Mouse (Mus musculus) megakaryocyte, embryonic 14.5 days (primary cell): ENCODE measurements around the gene Rnf111. TPM values are rescaled to one million over a fixed set of nuclear protein-coding genes. Genes with fewer than 3 reads are reported as not detected.

Experiments used
- H3K27me3 ChIP-seq: replicated peaks from 2 replicates; pipeline ENCODE3; 2012; ENCODE audit warnings: inconsistent platforms
- H3K36me3 ChIP-seq: replicated peaks from 2 replicates; pipeline ENCODE3; 2012; ENCODE audit warnings: low read length, inconsistent platforms, mixed read lengths
- H3K4me1 ChIP-seq: 2 replicates; pipeline ENCODE4 v1.6.1; 2012; ENCODE audit warnings: inconsistent platforms
- H3K4me3 ChIP-seq: replicated peaks from 2 replicates; pipeline ENCODE3; 2012; ENCODE audit warnings: moderate library complexity, mild to moderate bottlenecking, inconsistent platforms
- H3K9me3 ChIP-seq: 2 replicates; pipeline ENCODE4 v1.6.1; 2012; ENCODE audit warnings: inconsistent platforms
- FLI1 ChIP-seq: IDR thresholded peaks from 2 replicates; pipeline ENCODE4 v1.6.1; 2012; ENCODE audit warnings: low read length, inconsistent platforms, mixed read lengths
- GATA1 ChIP-seq: IDR thresholded peaks from 3 replicates; pipeline ENCODE4 v1.6.1; 2012; ENCODE audit warnings: mixed read lengths, low read length, inconsistent platforms, borderline replicate concordance
- polyA plus RNA-seq: library from polyadenylated mRNA; stranded (reverse); fragments of >175 nt; gene quantifications from 2 replicates; pipeline ENCODE4 v1.2.3, GENCODE M21; 2012; ENCODE audit warnings: low replicate concordance; ENCODE audit not compliant: insufficient read depth

Gene Rnf111
- polyA plus RNA-seq, 1 experiment, result 1.2 TPM

DNA sequence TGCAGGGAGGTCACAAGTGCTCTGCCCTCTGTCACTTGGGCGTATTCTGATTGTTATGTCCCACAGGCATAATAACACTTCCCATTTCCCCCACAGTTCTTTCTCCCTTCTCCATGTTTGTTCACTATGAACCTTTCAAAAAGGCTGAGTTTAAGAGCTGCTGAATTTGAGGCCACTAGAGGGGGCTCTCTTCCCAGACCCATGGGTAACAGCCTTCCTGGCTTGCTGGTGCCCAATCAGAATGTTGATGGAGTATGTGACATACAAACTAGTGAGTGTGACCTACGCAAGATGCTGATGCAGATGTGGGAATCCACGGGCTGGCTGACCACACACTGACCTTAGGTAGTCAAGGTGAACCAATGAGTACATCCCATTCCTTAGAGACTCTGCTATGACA, 94.7 kb downstream of the Rnf111 start:
- Histone ChIP-seq H3K27me3 (peaks cover 2% of the 10 kb centered on the region), H3K4me3 (no peak overlapping the region), H3K4me1 (no peaks in the 10 kb centered on the region), H3K36me3 (peaks cover 80% of the 10 kb centered on the region), H3K9me3 (no peaks in the 10 kb centered on the region)
- TF ChIP-seq GATA1 (no peak), FLI1 (no peak)

GRCm38 (mm10) chr9:70406596-70406995, 96.9 kb downstream of the Rnf111 start:
- Histone ChIP-seq H3K4me1 (peaks cover 12% of the 10 kb centered on the region), H3K27me3 (peaks cover 2% of the 10 kb centered on the region), H3K4me3 (no peak overlapping the region), H3K9me3 (peaks cover 4% of the 10 kb centered on the region), H3K36me3 (peaks cover 65% of the 10 kb centered on the region)
- no peak for TF ChIP-seq GATA1
- no peak for TF ChIP-seq FLI1

- Histone ChIP-seq H3K4me1 (peaks cover 23% of the 10 kb centered on the region), H3K36me3 (peaks cover 55% of the 10 kb centered on the region), H3K4me3 (no peak overlapping the region), H3K27me3 (peaks cover 2% of the 10 kb centered on the region), H3K9me3 (peaks cover 4% of the 10 kb centered on the region)
- TF ChIP-seq GATA1, result no peak
- no peak for TF ChIP-seq FLI1
These were observed 101.5 kb downstream of the Rnf111 start for GRCm38 (mm10) chr9:70401937-70402539.

DNA sequence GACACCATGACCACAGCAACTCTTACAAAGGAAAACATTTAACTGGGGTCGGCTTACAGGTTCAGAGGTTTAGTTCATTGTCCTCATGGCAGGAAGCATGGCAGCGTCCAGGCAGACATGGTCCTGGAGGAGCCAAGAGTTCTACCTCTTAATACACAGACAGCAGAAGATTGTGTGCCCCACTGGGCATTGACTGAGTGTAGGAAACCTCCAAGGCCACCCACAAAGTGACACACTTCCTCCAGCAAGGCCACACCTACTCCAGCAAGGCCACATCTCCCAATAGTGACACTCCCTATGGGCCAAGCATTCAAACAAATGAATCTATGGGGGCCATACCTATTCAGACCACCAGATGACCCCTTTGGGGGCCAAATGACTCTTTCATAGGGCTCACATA, 107.4 kb downstream of the Rnf111 start:
- H3K9me3 ChIP-seq, result no peaks in the 10 kb centered on the region
- peaks cover 64% of the 10 kb centered on the region for H3K36me3 ChIP-seq
- no peaks in the 10 kb centered on the region for H3K27me3 ChIP-seq
- TF ChIP-seq FLI1, result no peak
- no peak for TF ChIP-seq GATA1
- peaks cover 47% of the 10 kb centered on the region for H3K4me1 ChIP-seq
- no peak overlapping the region for H3K4me3 ChIP-seq

DNA sequence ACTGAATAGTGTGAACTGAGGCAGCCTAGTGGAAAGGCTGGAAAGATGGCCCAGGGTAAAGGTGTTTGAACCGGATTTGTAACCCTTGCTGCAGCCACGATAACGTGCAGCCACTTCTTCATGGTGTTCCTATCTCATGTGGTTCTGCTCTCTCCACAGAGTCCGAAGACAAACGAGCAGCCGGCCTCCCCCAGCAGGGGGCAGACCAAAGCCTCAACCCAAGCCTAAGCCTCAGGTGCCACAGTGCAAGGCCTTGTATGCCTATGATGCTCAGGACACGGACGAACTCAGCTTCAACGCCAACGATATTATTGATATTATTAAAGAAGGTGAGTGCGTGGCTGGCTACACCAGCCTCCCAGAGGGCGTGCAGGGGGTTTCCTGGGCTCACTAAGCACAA, 107.9 kb downstream of the Rnf111 start:
- Histone ChIP-seq H3K4me3 (no peak overlapping the region), H3K9me3 (no peaks in the 10 kb centered on the region), H3K27me3 (no peaks in the 10 kb centered on the region), H3K4me1 (peaks cover 52% of the 10 kb centered on the region), H3K36me3 (peaks cover 62% of the 10 kb centered on the region)
- TF ChIP-seq GATA1 (no peak), FLI1 (no peak)

DNA sequence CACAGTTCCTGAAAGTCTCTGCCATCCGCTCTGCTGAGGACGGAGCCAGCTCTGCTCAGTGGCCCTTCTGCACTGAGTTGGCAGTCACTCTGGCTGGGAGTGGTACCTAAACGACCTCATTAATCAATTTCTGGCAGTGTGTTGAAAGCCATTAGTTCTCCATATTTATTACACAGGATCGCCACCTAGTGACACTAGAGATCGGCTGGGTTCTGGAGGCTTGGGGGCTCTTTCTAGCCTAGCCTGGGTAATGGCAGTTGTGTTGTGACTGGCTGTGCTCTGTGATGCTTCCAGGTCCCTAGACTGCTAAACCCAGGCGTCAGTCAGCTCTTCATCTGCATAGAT, 111.0 kb downstream of the Rnf111 start:
- Histone ChIP-seq H3K9me3 (no peaks in the 10 kb centered on the region), H3K4me1 (peaks cover 70% of the 10 kb centered on the region), H3K4me3 (peak overlapping the region; percentile 76), H3K36me3 (peaks cover 55% of the 10 kb centered on the region), H3K27me3 (no peaks in the 10 kb centered on the region)
- TF ChIP-seq FLI1 (no peak), GATA1 (no peak)

- Histone ChIP-seq H3K9me3 (no peaks in the 10 kb centered on the region), H3K36me3 (peaks cover 55% of the 10 kb centered on the region), H3K4me1 (peaks cover 71% of the 10 kb centered on the region), H3K4me3 (peak overlapping the region; percentile 77), H3K27me3 (no peaks in the 10 kb centered on the region)
- TF ChIP-seq GATA1 (no peak), FLI1 (no peak)
These were observed 111.6 kb downstream of the Rnf111 start for GRCm38 (mm10) chr9:70391660-70392562.

GRCm38 (mm10) chr9:70391042-70391441, 112.5 kb downstream of the Rnf111 start:
- Histone ChIP-seq H3K36me3 (peaks cover 55% of the 10 kb centered on the region), H3K4me1 (peaks cover 64% of the 10 kb centered on the region), H3K4me3 (no peak overlapping the region), H3K27me3 (no peaks in the 10 kb centered on the region), H3K9me3 (no peaks in the 10 kb centered on the region)
- TF ChIP-seq FLI1 (no peak), GATA1 (no peak)

DNA sequence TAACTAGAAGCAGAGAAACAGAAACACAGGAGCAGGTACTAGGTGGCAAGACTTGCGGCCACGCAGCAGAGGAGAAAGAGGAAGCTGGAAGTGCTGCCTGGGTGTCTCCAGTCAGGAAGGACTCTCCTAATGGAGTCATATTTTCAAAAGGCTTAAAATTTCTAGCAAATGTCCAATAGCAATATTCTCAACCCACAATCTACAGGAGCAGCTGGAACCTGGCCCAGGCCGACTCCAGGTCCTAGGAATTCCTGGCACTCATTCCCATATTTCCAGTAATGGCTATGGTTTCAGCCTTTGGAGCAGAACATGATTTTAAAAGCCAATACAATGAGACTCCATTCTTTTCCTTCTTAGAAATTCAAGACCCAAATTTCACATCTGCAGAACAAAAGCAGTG, 114.0 kb downstream of the Rnf111 start:
- Histone ChIP-seq H3K4me3 (no peak overlapping the region), H3K27me3 (no peaks in the 10 kb centered on the region), H3K4me1 (peaks cover 65% of the 10 kb centered on the region), H3K9me3 (no peaks in the 10 kb centered on the region), H3K36me3 (peaks cover 57% of the 10 kb centered on the region)
- TF ChIP-seq FLI1, result no peak
- no peak for TF ChIP-seq GATA1
